Mouse (Mus musculus) heart, embryonic 12.5 days (tissue): Measurements from ENCODE around the gene Fam222b. TPM values are rescaled to one million over a fixed set of nuclear protein-coding genes. Genes with fewer than 3 reads are reported as not detected.

Experiments
- ATAC-seq: fragments of 200-750 bp; cut with Nextera tagmentation; 2 replicates; pipeline ENCODE4 v1.8.0; 2017; ENCODE audit warnings: moderate TSS enrichment, moderate library complexity; ENCODE audit not compliant: insufficient number of reproducible peaks, low FRiP score
- H3K27ac ChIP-seq: fragments of 300-500 bp; sonication (generic); 2 replicates; pipeline ENCODE4 v1.5.1; 2016; ENCODE audit warnings: mild to moderate bottlenecking, moderate library complexity; ENCODE audit not compliant: poor library complexity, severe bottlenecking
- H3K27me3 ChIP-seq: fragments of 300-500 bp; sonication (generic); replicated peaks from 2 replicates; pipeline ENCODE4 v1.6.1; 2016; ENCODE audit warnings: mild to moderate bottlenecking, moderate library complexity
- H3K36me3 ChIP-seq: fragments of 300-500 bp; sonication (generic); 2 replicates; pipeline ENCODE4 v1.6.1; 2016; ENCODE audit warnings: mild to moderate bottlenecking, moderate library complexity
- H3K4me1 ChIP-seq: fragments of 300-500 bp; sonication (generic); replicated peaks from 2 replicates; pipeline ENCODE4 v1.6.1; 2016; ENCODE audit warnings: mild to moderate bottlenecking
- H3K4me2 ChIP-seq: fragments of 300-500 bp; sonication (generic); 2 replicates; pipeline ENCODE4 v1.6.1; 2016; ENCODE audit warnings: mild to moderate bottlenecking, moderate library complexity
- H3K4me3 ChIP-seq: fragments of 300-500 bp; sonication (generic); 2 replicates; pipeline ENCODE4 v1.5.1; 2016; ENCODE audit warnings: mild to moderate bottlenecking
- H3K9ac ChIP-seq: fragments of 300-500 bp; sonication (generic); 2 replicates; pipeline ENCODE4 v1.6.1; 2016; ENCODE audit warnings: mild to moderate bottlenecking, moderate library complexity
- H3K9me3 ChIP-seq: fragments of 300-500 bp; sonication (generic); replicated peaks from 2 replicates; pipeline ENCODE4 v1.6.1; 2016; ENCODE audit warnings: mild to moderate bottlenecking, moderate library complexity
- WGBS: fragments of 180-500 bp; shearing (Covaris S2); methylation state at CpG from one replicate; pipeline ENCODE4 v1.1.7; 2016; 5-methylcytosine and 5-hydroxymethylcytosine counted together
- polyA plus RNA-seq: library from polyadenylated mRNA; unstranded; fragments of >200 nt; fragmentation: Nextera tagmentation; extraction: Ambion mirVana; gene quantifications from 2 replicates; pipeline ENCODE4 v1.2.1, GENCODE M21; 2016

Fam222b gene
- polyA plus RNA-seq, 1 experiment from 2014 or later = 22.6 TPM

- H3K9ac ChIP-seq = peak overlapping the region; percentile 85; the same call in 1 of the 2 replicates
- H3K27me3 ChIP-seq = no peaks in the 10 kb centered on the region
- ATAC-seq = no peak
- peaks cover 29% of the 10 kb centered on the region for H3K4me1 ChIP-seq
- H3K4me3 ChIP-seq = peak overlapping the region; percentile 84
- WGBS = 50% methylated on average over 11 of the region's 11 CpGs
- H3K4me2 ChIP-seq = peak overlapping the region; percentile 80
- no peaks in the 10 kb centered on the region for H3K9me3 ChIP-seq
- H3K36me3 ChIP-seq = peaks cover 6% of the 10 kb centered on the region
- peak overlapping the region; percentile 90 for H3K27ac ChIP-seq
Observed at GRCm38 (mm10) chr11:78094137-78094503, 340 bp upstream of the Fam222b start.

GRCm38 (mm10) chr11:78095144-78095516 lies 670 bp downstream of the Fam222b start:
- 20% methylated on average over 5 of the region's 5 CpGs for WGBS

GRCm38 (mm10) chr11:78097077-78097476 lies 2.6 kb downstream of the Fam222b start:
- H3K4me1 ChIP-seq = peaks cover 51% of the 10 kb centered on the region
- WGBS = 2% methylated on average over 3 of the region's 3 CpGs
- H3K4me2 ChIP-seq = peak overlapping the region; percentile 80
- no peaks in the 10 kb centered on the region for H3K27me3 ChIP-seq
- H3K4me3 ChIP-seq = peak overlapping the region; percentile 84
- no peaks in the 10 kb centered on the region for H3K9me3 ChIP-seq
- H3K27ac ChIP-seq = peak overlapping the region; percentile 88
- ATAC-seq = no peak
- peaks cover 14% of the 10 kb centered on the region for H3K36me3 ChIP-seq
- H3K9ac ChIP-seq = peak overlapping the region; percentile 85

More at GRCm38 (mm10) chr11:78095144-78095516, 670 bp downstream of the Fam222b start:
- Histone ChIP-seq H3K9me3 (no peaks in the 10 kb centered on the region), H3K4me2 (peak overlapping the region; percentile 80), H3K36me3 (peaks cover 10% of the 10 kb centered on the region), H3K4me3 (peak overlapping the region; percentile 84), H3K27ac (peak overlapping the region; percentile 90), H3K27me3 (no peaks in the 10 kb centered on the region), H3K9ac (peak overlapping the region; percentile 85), H3K4me1 (peaks cover 33% of the 10 kb centered on the region)
- no peak for ATAC-seq

GRCm38 (mm10) chr11:78100746-78101145 lies 6.3 kb downstream of the Fam222b start:
- Histone ChIP-seq H3K4me2 (no peak overlapping the region), H3K4me3 (no peak overlapping the region), H3K36me3 (peaks cover 25% of the 10 kb centered on the region), H3K9me3 (no peaks in the 10 kb centered on the region), H3K27ac (peak overlapping the region; percentile 64), H3K27me3 (no peaks in the 10 kb centered on the region), H3K4me1 (peaks cover 56% of the 10 kb centered on the region), H3K9ac (peak overlapping the region; percentile 38; the same call in 1 of the 2 replicates)
- WGBS = 77% methylated on average over 11 of the region's 11 CpGs
- ATAC-seq = no peak

GRCm38 (mm10) chr11:78102142-78102541 lies 7.7 kb downstream of the Fam222b start:
- H3K9ac ChIP-seq = no peak overlapping the region
- no peak for ATAC-seq
- 79% methylated on average over 5 of the region's 5 CpGs for WGBS
- H3K4me2 ChIP-seq = no peak overlapping the region
- no peaks in the 10 kb centered on the region for H3K9me3 ChIP-seq
- no peak overlapping the region for H3K27ac ChIP-seq
- H3K36me3 ChIP-seq = peaks cover 37% of the 10 kb centered on the region
- peaks cover 42% of the 10 kb centered on the region for H3K4me1 ChIP-seq
- H3K27me3 ChIP-seq = no peaks in the 10 kb centered on the region
- no peak overlapping the region for H3K4me3 ChIP-seq

GRCm38 (mm10) chr11:78102958-78103747 lies 8.7 kb downstream of the Fam222b start:
- peaks cover 35% of the 10 kb centered on the region for H3K4me1 ChIP-seq
- H3K36me3 ChIP-seq = peaks cover 46% of the 10 kb centered on the region
- no peaks in the 10 kb centered on the region for H3K27me3 ChIP-seq
- no peak overlapping the region for H3K27ac ChIP-seq
- H3K4me2 ChIP-seq = no peak overlapping the region
- no peak overlapping the region for H3K9ac ChIP-seq
- 59% methylated on average over 5 of the region's 5 CpGs for WGBS
- H3K9me3 ChIP-seq = no peaks in the 10 kb centered on the region
- no peak overlapping the region for H3K4me3 ChIP-seq
- ATAC-seq = no peak

- Histone ChIP-seq H3K27ac (no peak overlapping the region), H3K4me1 (peaks cover 38% of the 10 kb centered on the region), H3K4me2 (no peak overlapping the region), H3K9ac (no peak overlapping the region), H3K9me3 (no peaks in the 10 kb centered on the region), H3K27me3 (no peaks in the 10 kb centered on the region), H3K36me3 (peaks cover 38% of the 10 kb centered on the region), H3K4me3 (no peak overlapping the region)
- ATAC-seq = no peak
- WGBS = 93% methylated on average over 5 of the region's 5 CpGs
Observed at GRCm38 (mm10) chr11:78104501-78104900, 10.0 kb downstream of the Fam222b start.

GRCm38 (mm10) chr11:78113616-78114015 lies 19.2 kb downstream of the Fam222b start:
- no peak for ATAC-seq
- H3K9me3 ChIP-seq = no peaks in the 10 kb centered on the region
- 86% methylated on average over 2 of the region's 2 CpGs for WGBS
- H3K4me2 ChIP-seq = no peak overlapping the region
- H3K27me3 ChIP-seq = no peaks in the 10 kb centered on the region
- H3K36me3 ChIP-seq = no peaks in the 10 kb centered on the region
- H3K4me3 ChIP-seq = no peak overlapping the region
- 0 out of 2 replicates have a peak overlapping the region, but pooled peaks have one; percentile 74 for H3K9ac ChIP-seq
- H3K27ac ChIP-seq = no peak overlapping the region
- peaks cover 49% of the 10 kb centered on the region for H3K4me1 ChIP-seq

GRCm38 (mm10) chr11:78114676-78115366 lies 20.4 kb downstream of the Fam222b start:
- peak overlapping the region; percentile 66 for H3K4me3 ChIP-seq
- 10% methylated on average over 19 of the region's 19 CpGs for WGBS
- no peaks in the 10 kb centered on the region for H3K36me3 ChIP-seq
- ATAC-seq = no peak; the same call in 1 of the 2 replicates
- H3K9me3 ChIP-seq = no peaks in the 10 kb centered on the region
- peak overlapping the region; percentile 70 for H3K27ac ChIP-seq
- H3K4me2 ChIP-seq = peak overlapping the region; percentile 70
- H3K9ac ChIP-seq = peak overlapping the region; percentile 74
- H3K27me3 ChIP-seq = no peaks in the 10 kb centered on the region
- peaks cover 51% of the 10 kb centered on the region for H3K4me1 ChIP-seq

- H3K9me3 ChIP-seq = no peaks in the 10 kb centered on the region
- H3K27me3 ChIP-seq = no peaks in the 10 kb centered on the region
Observed at GRCm38 (mm10) chr11:78115367-78116145, 21.1 kb downstream of the Fam222b start.

GRCm38 (mm10) chr11:78116146-78116410 lies 21.6 kb downstream of the Fam222b start:
- H3K9ac ChIP-seq = peak overlapping the region; percentile 75; the same call in 1 of the 2 replicates
- H3K27me3 ChIP-seq = no peaks in the 10 kb centered on the region
- H3K9me3 ChIP-seq = no peaks in the 10 kb centered on the region
- no peak for ATAC-seq
- WGBS = 9% methylated on average over 5 of the region's 5 CpGs
- H3K4me1 ChIP-seq = peaks cover 58% of the 10 kb centered on the region
- no peaks in the 10 kb centered on the region for H3K36me3 ChIP-seq
- H3K4me2 ChIP-seq = peak overlapping the region; percentile 70
- H3K4me3 ChIP-seq = peak overlapping the region; percentile 66
- H3K27ac ChIP-seq = peak overlapping the region; percentile 61

More at GRCm38 (mm10) chr11:78115367-78116145, 21.1 kb downstream of the Fam222b start:
- Histone ChIP-seq H3K4me2 (peak overlapping the region; percentile 70), H3K4me3 (peak overlapping the region; percentile 66), H3K4me1 (peaks cover 52% of the 10 kb centered on the region), H3K36me3 (no peaks in the 10 kb centered on the region), H3K27ac (peak overlapping the region; percentile 70), H3K9ac (peak overlapping the region; percentile 75)
- ATAC-seq = peak; percentile 99
- WGBS = 1% methylated on average over 37 of the region's 37 CpGs
